Mouse (Mus musculus): ENCODE measurements around the gene 4930523C07Rik.

4930523C07Rik gene

DNA sequence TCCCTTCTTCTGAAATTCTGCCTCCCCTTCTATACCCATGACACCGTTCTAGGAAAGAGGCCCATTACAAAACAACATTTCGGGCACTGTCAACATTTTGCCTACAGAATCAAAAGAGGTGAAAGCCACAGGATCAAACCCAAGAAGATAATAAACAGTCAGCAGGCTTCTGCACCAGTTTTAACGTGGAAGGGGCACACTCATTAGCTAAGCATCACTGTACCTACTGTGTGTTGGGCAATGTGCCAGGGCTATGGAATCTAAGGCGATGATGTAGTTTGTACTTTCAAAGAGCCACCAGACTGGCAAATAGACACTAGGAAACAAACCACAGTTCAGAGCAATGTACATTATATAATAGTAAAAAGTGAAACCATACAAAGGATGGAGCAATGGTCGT, 1.8 kb downstream of the 4930523C07Rik start:
- DNase-seq (ENCODE audit: low spot score), result no peak

DNA sequence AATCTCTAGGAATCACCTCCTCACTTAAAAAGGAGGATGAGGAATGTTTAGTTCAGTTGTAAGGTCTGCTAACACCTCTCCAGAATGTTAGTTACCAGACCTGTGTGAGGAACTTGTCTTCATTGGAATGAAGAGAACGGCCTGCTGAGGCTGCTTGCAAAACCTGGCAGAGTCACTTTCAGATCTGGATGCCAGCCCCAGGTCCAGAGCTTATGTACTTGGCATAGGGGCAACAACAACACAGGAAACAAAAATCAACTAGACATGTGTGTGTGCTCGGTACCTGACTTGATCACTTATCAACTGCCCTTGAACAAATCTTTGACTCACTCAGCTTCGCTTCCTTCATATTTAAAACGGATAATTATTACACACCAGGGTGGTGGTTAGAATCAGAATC, 2.6 kb downstream of the 4930523C07Rik start:
- no peak for DNase-seq (ENCODE audit: low spot score)

DNA sequence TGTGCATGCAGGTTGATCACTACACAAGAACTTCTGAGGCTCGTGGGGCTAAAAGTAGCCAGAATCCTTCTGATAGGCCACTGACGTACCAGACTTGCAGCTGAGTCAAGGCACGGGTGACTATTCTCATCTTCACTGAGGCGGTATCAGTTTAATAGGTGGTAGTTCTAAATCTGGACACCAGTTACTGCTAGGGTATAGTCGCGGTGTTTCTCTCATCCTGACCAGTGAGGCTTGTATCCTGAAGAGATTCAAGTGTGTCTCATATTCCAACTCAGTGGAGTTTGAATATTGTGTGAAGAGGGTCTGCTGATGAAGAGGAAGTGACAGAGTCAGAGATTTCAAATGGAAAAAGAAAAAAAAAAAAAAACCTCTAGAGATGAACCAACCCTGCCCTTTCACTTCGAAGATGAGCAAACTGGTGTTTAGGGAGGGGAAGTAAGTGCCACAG, 3.3 kb downstream of the 4930523C07Rik start:
- no peak for DNase-seq (ENCODE audit: low spot score)

DNA sequence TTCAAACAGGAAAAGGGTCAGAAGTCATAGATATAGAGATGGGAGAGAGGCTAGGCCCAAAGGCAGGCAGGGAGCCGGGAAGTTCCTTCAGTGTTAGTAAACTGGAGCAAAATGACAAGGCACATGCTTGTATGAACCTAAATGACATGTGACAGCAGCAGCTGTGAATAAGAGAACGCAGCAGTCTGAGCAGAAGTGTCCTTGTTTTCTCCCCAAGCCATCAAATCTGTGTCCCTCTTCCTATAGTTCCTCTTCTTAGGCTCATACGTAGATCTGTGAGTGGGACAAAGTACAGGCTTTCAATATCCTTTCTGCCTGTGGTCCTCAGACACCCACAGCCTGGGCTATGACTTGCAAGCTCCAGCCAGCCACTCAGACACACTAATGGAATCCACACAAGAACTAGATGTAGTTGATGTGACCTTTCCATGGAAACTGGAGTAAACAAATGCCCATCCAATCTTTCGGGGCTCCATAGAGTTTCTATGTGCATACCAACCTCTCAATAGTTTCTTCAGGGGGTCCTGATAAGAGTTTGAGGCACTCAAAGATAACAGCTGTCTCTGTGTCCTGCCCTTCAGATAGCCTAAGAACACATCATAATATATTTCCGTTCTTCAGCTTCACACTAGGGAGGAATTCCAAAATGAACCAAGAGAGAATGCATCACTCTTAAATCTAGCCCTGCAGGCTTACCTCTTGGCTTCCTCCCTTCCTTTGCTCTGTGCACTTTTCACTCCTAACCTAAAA, 5.1 kb downstream of the 4930523C07Rik start:
- no peak for DNase-seq (ENCODE audit: low spot score)

DNA sequence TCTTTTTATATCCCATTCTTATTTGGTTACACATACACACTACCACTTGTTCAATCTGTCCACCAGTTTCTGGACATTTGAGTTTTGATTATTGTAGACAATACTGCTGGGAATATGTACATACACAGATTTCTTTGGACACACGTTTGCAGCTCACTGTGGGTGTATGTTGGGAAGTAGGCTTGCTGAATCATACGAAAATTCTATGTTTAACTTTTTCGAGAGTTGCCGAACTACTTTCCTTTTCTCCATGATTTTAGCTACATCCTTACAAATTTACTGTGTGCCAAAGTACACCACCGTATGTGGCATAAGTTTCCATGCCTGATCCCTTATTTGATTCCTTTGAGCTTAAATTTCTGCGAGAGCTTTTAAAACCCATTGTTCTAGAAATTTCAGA, 6.7 kb downstream of the 4930523C07Rik start:
- DNase-seq (ENCODE audit: low spot score), result no peak

DNA sequence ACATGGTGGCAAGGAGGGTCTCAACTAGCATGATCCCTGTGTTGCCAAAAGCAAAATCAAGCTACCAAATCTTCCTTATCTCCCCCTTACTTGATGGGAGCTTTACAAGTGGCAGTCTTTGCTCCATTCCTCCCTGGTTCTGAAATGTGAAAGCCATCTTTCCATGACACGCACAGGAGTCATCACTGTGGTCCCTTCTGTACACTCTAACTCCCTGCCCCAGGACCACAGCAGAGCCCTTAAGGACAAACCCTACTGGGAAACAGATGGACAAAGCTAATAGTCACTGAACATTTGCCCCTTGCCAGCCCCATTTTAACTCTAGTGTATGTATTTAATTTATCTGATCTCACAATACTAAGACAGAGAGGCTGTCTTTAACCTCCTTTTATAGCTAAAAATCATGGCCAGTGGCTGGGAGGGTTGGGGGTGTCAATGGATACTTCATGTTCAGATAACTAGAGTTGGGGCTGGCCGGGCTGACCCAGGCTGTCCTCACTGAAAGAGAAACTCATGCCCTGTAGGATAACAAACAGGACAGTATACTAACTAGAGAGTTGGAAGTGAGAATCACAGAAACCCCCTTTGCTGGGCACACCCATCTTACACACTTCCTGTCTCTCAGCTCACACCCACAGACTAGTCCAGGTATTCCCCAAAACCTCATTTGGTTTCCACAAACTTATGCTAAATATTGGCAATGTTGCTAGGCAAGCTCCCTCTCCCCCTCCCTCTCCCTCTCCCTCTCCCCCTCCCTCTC, 8.6 kb downstream of the 4930523C07Rik start:
- no peak for DNase-seq (ENCODE audit: low spot score)

DNA sequence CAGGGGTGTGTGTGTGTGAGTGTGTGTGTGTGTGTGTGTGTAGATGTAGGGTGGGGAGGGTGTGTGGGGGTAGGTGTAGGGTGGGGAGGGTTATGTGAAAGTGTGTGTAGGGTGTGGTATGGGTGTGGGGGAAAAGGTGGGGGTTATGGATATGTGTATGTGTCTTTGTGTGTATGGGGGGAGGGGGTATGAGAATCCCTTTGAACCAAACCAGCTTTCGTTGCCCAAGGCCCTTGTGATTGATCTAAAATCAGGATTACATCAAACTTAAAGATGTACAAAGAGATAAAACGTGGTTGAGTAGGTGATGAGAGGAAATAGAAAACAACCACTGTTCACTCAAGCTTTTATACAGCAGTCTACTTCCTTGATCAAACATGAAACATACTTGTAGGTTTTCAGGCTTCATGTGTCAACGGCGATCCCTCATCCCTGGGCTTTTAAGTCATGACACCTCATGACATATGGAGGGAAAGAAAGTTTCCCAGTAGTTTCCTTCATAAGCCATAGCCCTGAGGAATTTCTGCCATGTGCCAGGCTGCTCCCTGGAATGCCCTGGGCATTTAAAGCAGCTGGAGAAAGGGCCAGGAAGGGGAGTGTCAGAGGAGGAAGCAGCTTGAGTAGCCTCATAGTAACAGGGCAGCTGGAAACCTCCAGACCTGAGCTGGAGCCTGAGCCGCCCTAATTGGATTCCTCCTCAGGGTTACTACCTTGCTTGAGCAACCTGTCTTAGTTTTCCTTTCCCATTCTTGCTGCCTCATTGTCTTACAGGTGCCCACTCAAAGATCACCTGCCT, 9.5 kb downstream of the 4930523C07Rik start:
- DNase-seq (ENCODE audit: low spot score), result no peak

DNA sequence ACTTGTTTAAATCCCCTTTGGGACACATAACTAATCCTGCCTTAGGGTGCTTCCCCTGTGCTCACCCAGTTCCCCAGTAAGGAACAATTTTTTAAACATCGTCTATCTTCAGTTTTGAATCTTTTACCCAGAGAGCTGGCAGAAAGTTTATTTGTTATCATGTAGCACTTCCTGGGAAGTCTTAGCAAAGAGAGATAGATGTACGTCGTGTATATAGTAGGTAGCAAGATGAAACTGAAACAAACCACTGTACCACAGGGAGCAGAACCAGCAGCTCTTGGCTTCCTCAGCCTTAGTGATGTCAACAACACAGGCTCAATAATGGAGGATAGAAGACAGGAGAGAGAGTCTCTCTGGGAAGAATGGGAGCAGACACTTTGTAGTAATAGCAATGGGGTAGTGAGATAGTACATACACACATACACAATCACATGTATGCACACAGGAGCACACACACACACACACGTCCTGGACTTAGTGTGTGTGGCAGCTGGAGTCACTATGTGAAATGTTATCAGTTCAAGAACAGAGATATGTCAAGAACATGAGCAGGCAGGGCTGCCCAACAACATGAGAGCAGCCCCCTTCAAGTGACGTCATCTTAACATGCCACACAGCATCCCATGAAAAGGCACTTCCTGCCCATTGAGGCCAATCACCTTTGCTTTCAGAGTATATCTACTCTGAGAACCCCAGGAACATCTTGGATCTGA, 10.3 kb downstream of the 4930523C07Rik start:
- DNase-seq (ENCODE audit: low spot score), result no peak

DNA sequence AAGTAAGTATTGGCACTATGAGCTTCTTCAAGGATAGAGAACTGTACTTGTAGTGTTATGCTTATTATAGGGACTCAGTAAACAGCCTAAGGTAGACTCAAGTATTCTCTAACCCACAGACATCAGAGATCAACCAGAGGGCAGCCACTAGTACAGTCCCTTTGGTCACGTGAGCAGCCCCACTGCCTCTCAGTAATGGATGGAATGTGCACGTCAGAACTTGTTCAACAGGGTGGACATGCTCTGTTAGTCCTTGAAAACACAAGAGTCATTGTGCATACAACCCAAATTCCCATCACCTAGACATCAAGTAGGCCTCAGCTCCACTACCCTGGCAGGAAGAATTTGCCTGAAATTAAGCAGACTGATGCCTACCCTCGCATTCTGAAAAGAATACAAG, 13.5 kb downstream of the 4930523C07Rik start:
- no peak for DNase-seq (ENCODE audit: low spot score)

DNA sequence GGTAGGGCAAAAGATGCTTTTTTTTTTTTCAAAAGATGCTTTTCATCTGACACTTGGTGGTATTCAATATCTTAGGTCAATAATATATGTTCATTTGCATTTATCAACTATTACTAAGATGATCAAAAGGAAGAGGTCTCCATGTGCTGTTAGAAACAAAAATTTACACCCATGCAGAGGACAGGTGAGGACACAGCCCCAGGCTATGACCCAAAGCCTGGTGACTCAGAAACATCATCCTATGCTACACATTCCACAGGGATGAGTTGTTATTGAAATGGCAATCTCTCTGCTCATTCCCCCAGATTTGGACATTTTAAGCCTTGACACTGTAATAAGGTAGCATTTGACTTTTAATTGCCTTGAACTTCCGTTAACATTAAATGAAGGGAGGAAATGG, 15.7 kb downstream of the 4930523C07Rik start:
- no peak for DNase-seq (ENCODE audit: low spot score)

DNA sequence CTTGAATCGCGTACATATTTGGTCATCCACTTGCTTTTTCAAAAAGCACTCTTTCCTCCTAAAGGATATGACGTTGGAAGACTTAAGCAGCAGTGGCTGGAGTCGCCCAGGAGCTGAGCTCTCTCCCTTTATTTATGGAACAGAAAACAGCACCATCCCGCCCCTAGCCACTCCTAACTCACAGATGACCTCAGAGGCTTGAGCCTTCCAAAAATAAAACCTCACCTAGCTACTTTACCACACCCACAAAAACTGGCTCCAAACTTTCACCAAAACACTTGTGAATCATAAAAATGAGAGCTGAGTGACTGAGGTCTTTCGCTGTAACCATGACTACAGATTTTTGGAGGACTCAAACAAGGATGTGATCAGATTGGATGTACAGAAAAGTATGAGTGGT, 16.4 kb downstream of the 4930523C07Rik start:
- no peak for DNase-seq (ENCODE audit: low spot score)

DNA sequence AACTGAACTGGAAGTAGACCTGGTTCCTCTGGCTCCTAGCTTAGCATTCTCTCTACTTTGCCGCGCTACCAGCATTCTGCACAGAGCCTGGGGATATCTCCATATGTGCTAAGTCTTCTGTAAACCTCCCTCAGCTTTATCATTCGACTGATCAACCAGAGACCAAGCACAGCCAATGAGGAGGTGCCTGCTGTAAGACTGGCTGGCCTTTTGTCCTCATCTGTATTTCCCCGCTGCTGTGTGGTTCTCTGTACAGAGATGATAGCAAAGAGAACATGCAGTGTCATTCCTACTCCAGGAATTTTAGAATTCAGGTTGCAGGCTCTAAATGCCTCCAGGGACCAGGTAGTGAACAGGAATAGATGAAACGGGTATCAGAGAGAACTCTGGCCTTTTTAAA, 17.1 kb downstream of the 4930523C07Rik start:
- peak; percentile 26 for DNase-seq (ENCODE audit: low spot score)

DNA sequence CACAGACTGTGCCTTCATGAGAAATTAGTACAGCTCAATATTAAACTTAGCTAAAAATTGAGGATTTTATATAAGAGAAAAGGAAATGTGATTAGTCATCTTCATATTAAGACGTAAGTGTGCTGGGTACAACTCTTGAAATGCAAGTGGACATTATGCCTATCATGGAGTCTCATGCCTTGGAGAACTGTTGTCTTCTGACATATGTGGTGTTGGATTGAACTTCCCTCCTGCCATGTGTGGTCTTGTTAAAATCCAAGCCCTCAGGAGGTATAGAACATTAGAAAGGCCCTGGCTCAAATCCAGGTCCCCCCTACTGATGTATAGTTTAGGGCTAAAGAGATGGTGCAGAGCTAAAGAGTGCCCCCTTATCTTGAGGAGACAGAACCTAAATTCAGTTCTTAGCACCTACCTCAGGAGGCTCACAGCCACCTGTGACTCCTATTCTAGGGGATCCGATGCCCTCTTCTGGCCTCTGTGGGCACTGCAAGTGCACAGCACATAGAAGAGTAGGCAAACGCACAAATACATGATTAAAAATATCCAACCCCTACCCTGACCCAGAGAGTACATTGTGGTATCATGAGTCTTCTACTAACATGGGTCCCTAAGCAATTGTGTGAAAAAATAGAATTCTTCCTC, 17.7 kb downstream of the 4930523C07Rik start:
- no peak for DNase-seq (ENCODE audit: low spot score)

DNA sequence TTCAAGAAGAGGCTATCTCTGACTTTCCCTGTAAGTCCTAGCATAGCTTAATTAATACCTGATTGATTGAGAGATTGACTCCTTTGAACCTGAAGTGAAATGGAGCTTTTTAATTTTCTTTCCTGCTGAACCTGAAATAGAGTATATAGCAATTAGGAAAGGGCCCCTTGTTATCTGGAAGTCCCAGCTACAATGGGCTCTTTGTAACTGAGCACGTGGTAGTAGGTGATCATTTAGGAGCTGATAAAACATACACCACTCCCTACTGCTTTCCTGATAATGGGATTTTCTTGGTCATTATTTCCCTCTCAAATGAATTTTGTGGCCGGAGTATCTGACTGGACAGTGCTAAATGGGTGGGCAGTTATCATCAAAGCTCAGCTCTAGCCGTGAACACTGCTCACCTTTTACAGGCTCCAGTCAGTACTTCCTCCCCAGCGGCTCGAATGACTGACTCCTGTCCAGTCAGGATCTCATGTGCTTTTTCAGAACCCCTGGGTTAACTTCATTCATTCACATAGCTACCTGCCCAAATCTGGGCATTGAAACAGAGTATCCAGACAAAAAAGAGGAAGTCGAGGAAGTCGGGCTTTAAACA, 20.5 kb downstream of the 4930523C07Rik start:
- no peak for DNase-seq (ENCODE audit: low spot score)

DNA sequence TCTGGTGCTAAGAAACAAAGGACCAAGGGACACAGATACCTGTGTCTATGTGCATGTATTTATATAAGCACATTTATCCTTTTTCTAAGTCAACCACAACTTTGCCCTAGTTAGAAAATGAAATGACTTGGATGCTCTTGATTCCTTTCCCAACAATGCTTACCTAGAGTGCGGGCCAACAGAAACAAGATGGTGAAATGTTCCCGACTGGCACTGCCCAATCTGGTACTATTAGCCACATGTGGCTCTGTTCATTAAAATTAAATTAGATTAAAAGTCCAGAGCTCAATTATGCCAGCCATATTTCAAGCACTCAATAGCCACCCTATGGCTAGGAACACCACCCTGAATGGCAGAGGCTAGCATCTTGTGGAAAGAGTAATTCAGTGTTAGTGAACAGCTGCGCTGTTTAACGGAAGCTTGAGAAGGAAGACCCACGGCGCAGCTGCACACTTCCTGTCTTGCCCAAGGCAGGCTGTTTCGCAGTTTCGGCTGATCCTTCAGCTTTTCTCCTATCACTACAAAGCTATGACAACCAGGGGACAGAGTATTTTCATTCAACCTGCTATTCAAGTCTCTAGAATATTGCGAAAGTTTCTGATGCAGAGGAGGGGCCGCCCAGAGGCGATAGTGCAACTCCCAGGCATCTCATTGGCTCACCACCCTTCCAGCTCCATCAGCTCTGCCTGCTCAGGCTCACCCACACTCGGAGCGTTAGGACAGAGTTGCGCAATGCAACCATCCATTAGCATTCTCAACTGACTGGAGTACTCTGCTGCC, 34.9 kb downstream of the 4930523C07Rik start:
- DNase-seq (ENCODE audit: low spot score), result peak; percentile 67

DNA sequence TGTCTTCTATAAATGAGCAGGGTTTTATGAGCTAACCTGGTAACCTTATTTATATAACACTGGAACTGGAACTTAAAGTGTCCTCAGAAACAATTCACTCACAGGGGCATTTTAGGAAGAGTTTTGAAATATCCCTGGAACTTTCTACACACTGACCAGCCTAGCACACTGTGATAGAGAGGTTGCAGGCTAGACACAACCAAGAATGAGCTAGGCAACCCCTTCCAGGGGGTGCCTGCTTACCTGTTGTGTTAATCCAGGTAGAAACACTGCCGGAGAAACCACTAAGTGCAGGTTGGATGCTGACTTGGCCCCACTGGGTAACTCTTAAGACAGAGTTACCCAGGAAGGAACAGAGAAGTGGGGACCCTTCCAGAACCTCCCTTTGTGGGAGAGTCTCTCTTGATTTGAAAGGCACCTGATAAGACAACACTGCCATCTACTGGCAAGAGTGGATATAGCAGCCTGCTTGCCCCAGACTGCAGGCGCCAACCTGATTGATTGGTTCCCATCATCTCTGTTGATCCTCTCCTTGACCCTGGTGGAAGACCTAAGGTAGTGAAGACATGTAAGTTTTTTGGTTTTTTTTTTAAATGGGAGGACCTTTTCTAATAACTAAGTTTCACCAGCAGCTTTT, 36.7 kb downstream of the 4930523C07Rik start:
- peak; percentile 55 for DNase-seq (ENCODE audit: low spot score)

DNA sequence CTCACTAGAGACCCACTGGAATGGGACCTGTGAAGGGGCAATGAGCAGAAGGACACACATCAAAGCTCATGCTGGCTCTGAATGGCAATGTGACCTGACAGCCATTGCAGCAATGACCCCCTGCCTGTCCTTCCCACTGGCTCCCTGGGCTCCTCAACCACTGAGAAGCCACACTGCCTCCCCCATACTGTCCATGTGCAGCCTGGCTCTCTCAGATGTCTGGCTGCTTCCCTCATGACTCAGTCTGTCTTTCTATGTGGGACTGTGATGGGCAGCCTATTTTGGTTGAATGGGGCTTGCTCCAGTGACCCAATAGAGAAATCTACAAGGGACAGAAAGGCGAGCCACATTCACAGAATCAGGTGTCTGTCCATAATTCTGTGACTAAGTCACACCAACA, 38.5 kb downstream of the 4930523C07Rik start:
- no peak for DNase-seq (ENCODE audit: low spot score)

DNA sequence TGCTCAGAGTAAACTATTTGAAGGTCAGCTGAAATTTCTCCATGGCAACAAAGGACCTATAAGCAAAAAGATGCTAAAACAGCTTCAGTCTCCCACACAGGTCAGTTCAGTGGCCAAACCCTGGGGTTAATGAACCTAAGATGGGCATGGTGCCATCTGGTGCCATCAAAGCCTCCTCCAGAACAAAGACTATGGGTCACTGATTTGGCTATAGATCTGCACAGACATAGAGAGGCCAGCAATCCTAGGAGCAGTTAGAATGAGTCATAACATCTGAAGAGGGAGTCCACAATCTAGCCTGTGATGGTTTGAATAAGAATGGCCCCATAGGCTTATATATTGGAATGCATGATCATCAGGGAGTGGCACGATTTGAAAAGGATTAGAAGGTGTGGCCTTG, 40.1 kb downstream of the 4930523C07Rik start:
- DNase-seq (ENCODE audit: low spot score), result no peak

DNA sequence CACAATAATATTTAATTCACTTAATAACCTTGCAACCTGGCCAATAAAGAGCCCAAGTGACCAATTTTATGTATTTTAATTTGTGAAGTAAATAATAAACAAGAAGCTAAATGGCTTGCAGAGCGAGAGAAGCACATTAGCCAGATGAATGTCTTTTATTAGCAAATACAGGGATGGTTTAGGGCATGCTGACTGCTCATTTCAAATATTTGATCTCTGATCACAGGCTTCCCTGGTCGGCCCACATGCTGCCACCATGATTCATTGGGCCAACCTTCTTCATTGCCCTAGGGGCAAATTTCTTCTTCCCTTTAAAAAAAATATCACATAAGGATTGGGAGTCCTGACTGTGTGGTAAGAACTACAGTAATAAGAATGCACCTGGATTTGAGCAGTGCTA, 42.5 kb downstream of the 4930523C07Rik start:
- DNase-seq (ENCODE audit: low spot score), result no peak

Measured in yolk sac, embryonic 10.5 days (tissue).